Mouse (Mus musculus): ENCODE data around the gene Sh3gl2. TPM values are rescaled to one million over a fixed set of nuclear protein-coding genes. Genes with fewer than 3 reads are reported as not detected.

Gene Sh3gl2
- polyA plus RNA-seq (2015; fragmentation: Nextera tagmentation; extraction: Ambion mirVana): 31.4 and 34.7 TPM in 2 replicates

GRCm38 (mm10) chr4:85205071-85205635 is at the start of gene Sh3gl2:
Gene Sh3gl2, plus strand, starts transcription at chr4:85205126.

DNA sequence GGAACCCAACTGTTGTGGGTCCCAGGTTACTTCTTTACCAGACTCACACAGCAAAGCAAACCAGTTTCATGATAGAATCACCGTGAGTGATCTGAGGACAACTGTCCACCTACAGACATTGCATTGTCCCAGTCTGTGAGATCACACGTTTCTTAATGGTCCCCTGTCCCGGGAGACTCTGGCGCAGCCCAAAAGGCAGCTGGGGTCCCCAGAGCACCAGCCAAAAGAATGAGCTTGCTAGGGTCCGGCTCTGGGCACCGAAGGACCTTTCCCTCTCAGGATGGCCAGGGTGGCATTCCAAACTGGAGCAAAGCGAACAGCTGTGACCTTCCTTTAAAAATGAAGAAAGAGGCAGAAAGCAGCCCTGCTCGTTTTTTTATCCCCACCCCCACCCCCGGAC is 308.9 kb downstream of the Sh3gl2 start, which contains the start of gene Adamtsl1:
Adamtsl1 (plus strand) TSS at position 381 of the 400 bp plus-strand sequence.

All from urinary bladder, postnatal 0 days (tissue).